Mouse (Mus musculus) heart, adult 8-10 months (tissue): ENCODE measurements around the gene Prune1. TPM values are rescaled to one million over a fixed set of nuclear protein-coding genes. Genes with fewer than 3 reads are reported as not detected.

Source experiments
- DNase-seq: peaks from one replicate; pipeline ENCODE4 v3.0.0; 2022; ENCODE audit warnings: low spot score
- total RNA-seq, 4 experiments: library from RNA; stranded (reverse); gene quantifications; 2 replicates each; pipeline ENCODE4 v1.2.4; 2022

Prune1 gene
- 10 to 100 TPM; 26.3 to 27.9 (median 27.2) TPM for total RNA-seq

GRCm38 (mm10) chr3:95281216-95282126, at the start of gene Prune1, which contains the start of gene Mindy1:
Prune1 (minus strand) TSS chr3:95282076.
Mindy1 (plus strand) TSS chr3:95281345.
- peak; percentile 98 for DNase-seq

GRCm38 (mm10) chr3:95331528-95331927, 49.7 kb upstream of the Prune1 start:
- no peak for DNase-seq

GRCm38 (mm10) chr3:95328803-95329404, 47.0 kb upstream of the Prune1 start:
- no peak for DNase-seq

- DNase-seq: no peak
Observed at GRCm38 (mm10) chr3:95324454-95325144, 42.7 kb upstream of the Prune1 start.

GRCm38 (mm10) chr3:95323429-95323828, 41.6 kb upstream of the Prune1 start:
- DNase-seq: no peak

- no peak for DNase-seq
Observed at GRCm38 (mm10) chr3:95319701-95320625, 38.1 kb upstream of the Prune1 start.

- DNase-seq: no peak
Observed at GRCm38 (mm10) chr3:95319110-95319509, 37.2 kb upstream of the Prune1 start.

GRCm38 (mm10) chr3:95318548-95318947, 36.7 kb upstream of the Prune1 start:
- DNase-seq: no peak

- no peak for DNase-seq
Observed at GRCm38 (mm10) chr3:95317414-95318080, 35.7 kb upstream of the Prune1 start.

- no peak for DNase-seq
Observed at GRCm38 (mm10) chr3:95315844-95316550, 34.1 kb upstream of the Prune1 start.

GRCm38 (mm10) chr3:95315094-95315843, 33.4 kb upstream of the Prune1 start:
- DNase-seq: peak; percentile 88

GRCm38 (mm10) chr3:95314486-95315093, 32.7 kb upstream of the Prune1 start, which contains the start of gene Cers2:
Cers2 (plus strand) TSS chr3:95314791.
- no peak for DNase-seq

- no peak for DNase-seq
Observed at GRCm38 (mm10) chr3:95314075-95314474, 32.2 kb upstream of the Prune1 start.

- no peak for DNase-seq
Observed at GRCm38 (mm10) chr3:95313476-95313875, 31.6 kb upstream of the Prune1 start.

GRCm38 (mm10) chr3:95312623-95313022, 30.7 kb upstream of the Prune1 start:
- DNase-seq: no peak

- peak; percentile 81 for DNase-seq
Observed at GRCm38 (mm10) chr3:95310968-95311882, 29.3 kb upstream of the Prune1 start.

- DNase-seq: no peak
Observed at GRCm38 (mm10) chr3:95310496-95310895, 28.6 kb upstream of the Prune1 start.

- no peak for DNase-seq
Observed at GRCm38 (mm10) chr3:95307100-95307499, 25.2 kb upstream of the Prune1 start, which contains the start of gene Anxa9. Anxa9 (minus strand) TSS chr3:95307176.
